Mouse (Mus musculus) cerebellum, postnatal 10 days (tissue): Measurements from ENCODE around the gene Actr6.
"Not testable (repeated sequence)": the region's sequence is repeated elsewhere in the genome, so short reads cannot be mapped to it uniquely, and the experiment has no call there.

Experiments used
- DNase-seq, 2 experiments: peaks; one replicate each; pipeline ENCODE4 v3.0.0; 2021; ENCODE audit warnings: mixed read lengths in 2 of 2

Actr6 gene

DNA sequence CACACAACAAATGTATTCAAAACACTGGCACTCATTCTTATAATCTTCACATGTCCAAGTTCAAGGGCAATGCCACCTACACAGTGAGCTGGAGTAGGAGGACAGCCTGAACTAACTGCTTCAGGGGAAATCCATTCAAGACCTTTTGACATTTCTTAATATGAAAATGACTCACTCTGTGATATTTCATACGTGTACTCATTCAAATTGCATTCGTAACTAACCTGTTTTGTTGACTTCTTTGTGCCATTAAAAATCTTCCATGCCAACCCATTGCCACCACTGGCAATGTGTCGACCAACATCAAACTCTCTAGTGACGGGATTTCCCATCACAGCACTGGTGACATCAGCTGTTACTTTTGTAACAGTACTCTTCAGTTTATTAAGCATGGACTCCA, 54.0 kb downstream of the Actr6 start:
- DNase-seq: no peak

DNA sequence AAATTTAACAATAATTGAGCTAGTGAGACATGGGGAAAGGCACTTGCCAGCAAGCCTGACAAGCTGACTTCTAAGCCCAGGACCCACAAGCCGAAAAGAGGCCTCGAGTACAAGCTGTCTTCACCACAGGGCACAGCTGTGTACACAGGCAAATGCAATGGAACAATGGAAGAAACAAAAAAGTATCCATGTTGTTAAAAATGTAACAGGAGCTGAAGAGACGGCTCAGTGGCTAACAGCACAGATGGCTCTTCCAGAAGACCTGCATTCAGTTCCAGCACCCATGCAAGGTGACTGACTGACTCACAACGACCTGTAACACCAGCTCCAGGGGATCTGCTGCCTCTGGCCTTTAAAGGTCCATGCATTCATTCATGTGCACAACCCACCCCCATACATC, 55.5 kb downstream of the Actr6 start:
- peak; percentile 23 to 36 for DNase-seq

DNA sequence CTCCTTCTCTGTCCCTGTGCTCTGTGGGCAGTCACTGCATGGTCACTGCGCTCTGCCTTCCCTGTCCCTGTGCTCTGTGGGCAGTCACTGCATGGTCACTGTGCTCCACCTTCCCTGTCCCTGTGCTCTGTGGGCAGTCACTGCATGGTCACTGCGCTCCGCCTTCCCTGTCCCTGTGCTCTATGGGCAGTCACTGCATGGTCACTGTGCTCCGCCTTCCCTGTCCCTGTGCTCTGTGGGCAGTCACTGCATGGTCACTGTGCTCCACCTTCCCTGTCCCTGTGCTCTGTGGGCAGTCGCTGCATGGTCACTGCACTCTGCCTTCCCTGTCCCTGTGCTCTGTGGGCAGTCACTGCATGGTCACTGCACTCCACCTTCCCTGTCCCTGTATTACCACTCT, 61.7 kb downstream of the Actr6 start:
- DNase-seq: not testable (repeated sequence)

DNA sequence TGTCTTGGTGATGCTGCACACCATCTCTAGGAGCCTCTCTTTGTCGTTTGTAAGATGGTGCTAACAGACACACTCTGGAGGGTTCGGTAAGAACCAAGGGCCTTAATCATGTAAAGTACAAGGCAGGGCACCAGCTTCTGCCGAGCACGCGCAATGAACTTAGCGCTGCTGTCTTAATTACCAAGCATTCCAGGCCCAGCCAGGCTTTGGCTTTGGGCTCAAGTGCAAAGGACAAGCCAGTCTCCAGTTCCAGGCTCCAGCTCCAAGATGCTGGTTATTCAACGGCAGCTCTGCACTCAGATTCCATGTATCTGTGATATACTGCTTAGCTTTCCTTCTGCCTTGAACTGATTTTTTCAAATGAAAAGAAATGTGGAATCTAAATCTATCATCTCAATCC, 64.5 kb downstream of the Actr6 start:
- no peak for DNase-seq

DNA sequence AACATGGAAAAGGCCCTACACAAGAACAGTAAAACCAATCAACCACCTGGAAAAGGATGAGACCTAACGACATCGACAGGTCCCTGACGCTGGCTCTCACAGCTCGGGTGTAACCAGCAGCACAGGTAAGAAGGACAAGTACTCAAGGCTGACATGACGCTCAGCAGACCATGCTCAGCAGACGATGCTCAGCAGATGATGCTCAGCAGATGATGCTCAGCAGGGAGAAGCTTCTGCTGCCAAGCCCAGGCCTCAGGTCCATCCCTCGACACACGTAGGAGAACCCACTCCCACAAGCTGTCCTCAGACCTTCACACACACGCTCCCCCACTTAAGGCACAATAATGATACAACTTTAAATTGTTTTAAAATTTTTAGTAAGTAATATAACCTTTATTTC, 66.4 kb downstream of the Actr6 start:
- DNase-seq: peak; percentile 90 to 93

DNA sequence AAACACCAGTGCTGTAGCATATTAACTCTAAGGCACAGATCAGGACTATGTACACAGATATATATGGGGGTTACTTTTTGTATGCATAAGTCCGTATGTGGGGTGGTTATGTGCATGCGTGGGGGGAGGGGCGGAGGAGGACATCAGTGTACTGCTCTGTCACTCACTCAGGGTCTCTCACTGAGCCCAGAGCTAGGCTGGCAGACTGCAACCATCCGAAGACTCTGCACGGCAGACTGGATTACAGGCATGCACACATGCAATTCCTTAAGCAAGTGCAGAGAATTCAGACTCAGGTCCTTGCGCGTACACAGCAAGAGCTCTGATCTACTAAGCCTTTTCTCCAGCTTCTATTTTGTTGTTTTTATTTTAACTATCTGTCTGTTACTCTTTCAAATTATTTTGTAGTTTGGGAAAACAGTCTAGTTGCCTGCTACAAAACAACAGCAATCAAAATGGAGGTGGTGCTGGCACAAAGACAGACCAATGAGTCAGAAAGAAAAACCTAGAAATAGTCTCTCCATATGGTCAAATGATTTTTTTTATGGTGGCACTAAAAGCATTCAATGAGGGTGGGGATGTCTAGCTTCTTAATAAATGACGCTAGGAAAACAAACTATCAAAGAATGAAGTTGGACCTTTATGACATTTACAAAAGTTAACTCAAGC, 67.0 kb downstream of the Actr6 start:
- peak; percentile 51 to 66 for DNase-seq
